Mouse (Mus musculus) testis, postnatal 14 days (tissue): ENCODE data around the gene Epha1.

Experiments
- DNase-seq: peaks from one replicate; pipeline ENCODE4 v3.0.0; 2021; ENCODE audit warnings: low spot score

Epha1 gene

DNA sequence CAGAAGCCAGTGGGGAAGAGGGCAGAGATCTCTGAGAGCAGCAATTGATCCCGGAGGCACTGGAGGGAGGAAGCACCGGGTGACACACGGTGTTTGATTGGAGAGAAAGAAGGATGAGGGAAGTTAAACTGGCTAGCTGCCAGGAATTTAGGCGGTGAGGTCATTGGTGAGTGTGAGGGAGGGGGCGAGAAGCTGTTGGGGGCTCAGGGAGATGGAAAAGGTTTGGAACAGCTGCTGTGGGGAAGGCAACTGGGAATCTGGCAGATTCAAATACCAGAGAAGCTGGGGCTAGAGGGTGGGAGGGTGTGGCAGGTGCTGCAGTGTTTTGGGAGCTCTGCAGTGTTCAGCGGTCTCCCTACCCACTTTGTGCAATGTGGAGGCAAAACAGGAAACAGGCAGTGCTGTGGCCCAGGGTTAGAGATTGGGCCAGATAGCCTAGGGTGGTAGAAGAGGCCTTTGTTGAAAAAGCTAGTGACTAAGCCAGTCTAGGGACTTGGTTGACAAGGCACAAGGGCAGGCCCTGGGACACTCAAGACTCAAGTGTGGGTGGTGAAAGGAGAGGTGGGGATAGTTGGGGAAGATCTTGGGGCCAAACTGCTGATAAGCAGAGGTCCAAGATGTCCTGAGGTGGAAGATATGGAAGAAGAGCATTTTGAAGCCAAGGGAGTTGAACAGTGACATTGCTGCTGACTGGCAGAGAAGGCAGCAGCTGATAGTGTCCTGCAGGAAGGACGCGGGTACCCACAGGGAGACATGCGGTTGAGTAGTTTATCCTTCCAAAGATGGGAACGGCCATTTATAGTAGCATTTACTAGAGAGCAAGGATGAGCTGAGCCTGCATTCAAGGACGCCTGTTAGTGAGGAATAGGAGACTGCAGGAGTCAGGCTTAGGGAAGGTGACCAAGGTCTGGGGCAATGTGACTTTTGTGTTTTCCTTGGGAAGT, 18.7 kb downstream of the Epha1 start:
- no peak for DNase-seq

DNA sequence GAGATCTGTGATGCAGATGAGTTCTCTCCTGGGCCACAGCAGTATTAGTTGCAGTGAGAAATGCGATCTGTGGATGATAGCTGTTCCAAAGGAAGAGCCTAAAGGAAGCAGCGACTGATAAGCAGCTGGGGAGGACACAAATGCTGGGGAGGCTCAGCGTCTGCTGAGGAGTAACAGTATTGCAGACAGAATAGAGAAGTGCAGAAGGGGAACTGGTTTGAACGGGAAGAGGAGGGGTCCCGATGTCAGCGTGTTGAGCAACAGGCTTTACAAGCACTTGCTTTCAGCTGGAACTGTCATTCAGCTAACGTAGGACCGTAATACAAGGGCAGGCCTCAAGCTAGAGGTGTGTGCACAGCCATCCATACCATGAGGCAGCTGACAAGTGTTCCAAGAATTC, 19.9 kb downstream of the Epha1 start:
- no peak for DNase-seq

DNA sequence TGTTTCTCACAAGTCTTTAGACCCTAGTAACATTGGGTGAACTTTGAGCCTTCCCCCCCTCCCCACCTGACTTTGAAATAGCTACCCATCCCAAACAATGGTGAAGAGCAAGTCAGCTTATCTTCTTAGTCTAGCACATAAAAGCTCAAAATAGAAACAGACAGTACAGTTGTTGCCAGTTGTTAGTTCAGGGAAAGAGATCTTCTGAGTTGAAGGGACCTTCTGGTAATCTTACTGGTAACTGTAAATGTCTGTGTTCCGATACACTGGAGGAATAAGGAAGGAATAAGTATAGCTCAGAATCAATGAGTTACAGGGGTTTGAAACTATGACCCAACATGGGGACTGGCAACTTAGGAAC, 20.6 kb downstream of the Epha1 start:
- no peak for DNase-seq

DNA sequence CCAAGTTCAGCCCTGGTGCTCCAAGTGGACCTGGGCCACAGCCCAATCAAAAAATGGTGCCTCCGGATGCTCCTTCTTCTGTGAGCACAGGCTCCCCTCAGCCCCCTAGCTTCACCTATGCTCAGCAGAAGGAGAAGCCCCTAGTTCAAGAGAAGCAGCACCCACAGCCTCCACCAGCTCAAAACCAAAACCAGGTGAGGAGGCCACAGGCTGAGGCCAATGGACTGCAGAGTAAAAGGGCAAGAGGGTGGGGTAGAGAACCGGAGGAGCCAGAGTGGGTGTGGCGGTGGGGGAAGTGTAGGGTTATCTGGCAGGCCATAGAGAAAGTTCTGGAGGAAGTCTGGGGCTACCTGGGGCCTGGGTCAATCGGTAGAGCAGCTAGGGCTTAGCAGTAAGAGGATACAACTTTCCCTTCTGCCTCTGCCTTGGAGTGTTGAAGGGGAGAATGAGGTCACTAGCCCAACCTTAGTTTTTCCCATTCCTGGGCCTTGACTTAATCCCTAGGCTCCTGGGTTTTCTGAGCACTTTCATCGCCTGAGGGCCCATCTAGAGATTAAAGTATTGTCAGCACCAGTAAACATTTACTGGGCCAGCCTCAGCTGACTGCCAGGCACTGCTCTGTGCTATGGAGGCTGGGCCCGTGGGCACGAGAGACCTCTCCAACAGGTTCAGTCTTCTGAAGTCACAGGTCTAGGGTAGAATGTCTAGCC, 21.1 kb downstream of the Epha1 start:
- no peak for DNase-seq

DNA sequence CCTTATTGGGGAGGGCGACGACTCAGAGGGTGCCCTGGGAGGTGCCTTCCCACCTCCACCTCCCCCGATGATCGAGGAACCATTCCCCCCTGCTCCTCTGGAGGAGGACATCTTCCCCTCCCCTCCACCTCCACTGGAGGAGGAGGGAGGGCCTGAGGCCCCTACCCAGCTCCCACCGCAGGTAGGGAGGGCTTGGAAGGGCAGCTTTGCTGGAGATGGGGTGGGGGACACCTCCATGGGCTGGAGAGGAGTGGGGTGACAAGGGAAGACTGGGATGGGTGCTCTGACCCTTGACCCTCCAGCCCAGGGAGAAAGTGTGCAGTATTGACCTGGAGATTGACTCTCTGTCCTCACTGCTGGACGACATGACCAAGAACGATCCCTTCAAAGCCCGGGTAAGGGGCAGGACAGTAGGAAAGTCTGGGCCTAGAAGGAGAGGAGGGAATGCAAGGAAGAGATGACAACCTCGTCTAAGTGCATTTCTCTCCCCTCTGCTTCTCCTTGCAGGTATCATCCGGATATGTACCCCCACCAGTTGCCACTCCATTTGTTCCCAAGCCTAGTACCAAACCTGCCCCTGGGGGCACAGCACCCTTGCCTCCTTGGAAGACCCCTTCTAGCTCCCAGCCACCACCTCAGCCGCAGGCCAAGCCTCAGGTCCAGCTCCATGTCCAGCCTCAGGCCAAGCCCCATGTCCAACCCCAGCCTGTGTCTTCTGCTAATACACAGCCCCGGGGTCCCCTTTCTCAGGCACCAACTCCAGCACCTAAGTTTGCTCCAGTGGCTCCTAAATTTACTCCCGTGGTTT, 21.9 kb downstream of the Epha1 start:
- DNase-seq, result no peak

DNA sequence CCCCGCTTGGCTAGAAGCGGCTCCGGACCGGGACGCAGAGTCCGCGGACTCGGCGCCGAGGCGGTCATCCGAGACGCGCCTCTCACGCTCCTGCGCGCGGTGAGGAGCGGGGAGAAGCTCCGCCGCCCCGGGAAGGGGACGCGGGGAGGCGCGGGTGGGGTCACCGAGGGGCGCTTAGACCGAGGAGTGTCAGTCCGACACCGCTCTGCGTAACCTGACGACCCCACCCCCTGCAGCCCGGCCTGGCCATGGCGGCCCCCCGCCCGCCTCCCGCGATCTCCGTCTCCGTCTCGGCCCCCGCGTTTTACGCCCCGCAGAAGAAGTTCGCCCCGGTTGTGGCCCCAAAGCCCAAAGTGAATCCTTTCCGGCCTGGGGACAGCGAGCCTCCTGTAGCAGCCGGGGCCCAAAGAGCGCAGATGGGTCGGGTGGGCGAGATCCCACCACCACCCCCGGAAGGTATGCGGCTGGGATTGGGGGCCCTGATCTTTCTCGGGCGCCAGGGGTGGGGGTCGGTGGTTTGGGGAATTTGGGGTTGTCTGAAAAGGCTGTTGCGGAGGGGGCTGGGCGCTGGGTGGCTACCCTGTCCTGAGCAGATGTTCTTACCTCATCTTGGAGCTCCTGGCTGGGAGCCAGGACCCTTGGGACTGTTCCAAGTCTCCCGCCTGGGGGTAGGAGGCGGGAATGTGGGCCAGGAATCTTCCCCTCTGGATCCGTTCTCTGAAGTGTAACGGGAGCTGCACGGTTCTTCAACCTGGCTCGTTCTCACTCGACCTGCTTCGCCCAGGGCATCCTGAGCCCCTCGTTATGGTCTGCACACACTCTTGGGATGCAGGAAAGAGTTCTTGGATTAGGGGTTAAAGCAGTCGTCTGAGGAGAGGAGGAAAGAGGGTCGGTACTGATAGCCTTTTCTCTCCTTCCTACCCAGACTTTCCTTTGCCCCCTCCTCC, 22.8 kb downstream of the Epha1 start:
- DNase-seq, result peak; percentile 74

DNA sequence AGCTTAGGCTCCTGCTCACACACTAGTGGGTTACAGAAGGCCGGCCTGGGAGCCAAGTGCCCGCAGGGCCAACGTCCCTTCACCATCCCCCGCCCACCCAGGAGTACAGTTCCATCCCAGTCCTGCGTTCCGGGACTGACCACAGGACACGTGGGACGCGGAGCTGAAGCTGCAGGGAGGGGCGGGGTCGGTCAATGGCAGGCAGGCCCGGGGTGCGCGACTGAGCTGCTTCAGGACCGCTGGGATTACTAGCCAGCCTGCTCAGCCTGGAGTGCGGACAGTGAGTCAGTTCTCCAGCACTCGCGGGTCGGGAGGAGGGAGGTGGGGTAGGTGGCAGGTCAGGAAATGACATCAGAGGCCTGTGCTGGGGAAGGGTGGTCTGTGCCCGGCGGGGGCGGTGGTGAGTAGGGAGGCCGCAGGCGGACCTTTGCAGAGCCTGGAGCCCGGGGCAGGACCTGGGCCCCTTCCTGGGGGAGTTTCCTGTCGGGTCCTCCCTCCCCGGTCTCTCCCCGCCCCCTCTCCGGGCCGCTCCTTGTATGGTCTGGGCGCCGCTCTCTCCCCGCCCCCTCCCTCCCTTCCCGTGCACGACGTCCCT, 23.5 kb downstream of the Epha1 start, which contains the start of gene Zyx:
Gene Zyx, plus strand, starts transcription at position 205 of the 595 bp plus-strand sequence.
- DNase-seq, result peak; percentile 92

DNA sequence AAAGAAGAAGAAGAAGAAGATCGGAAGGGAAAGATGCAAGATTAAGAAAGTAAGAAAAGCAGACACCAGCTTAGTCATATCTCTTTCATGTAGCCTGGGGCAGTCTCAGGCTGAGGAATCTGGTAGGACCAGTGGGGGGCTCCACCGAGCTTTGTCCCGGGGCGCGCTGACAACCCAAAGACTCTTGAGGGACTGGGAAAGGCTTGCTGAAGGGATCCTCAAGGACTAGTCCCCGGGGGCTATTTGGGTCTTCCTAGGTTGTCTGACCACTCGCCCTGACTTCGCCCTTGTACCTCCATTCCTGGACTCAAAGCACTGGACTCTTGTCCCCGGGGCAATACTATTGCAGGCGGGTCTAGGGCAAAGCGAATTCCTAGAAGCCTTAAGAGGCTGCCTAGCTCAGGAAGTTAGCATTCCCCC, 24.1 kb downstream of the Epha1 start:
- peak; percentile 67 for DNase-seq

DNA sequence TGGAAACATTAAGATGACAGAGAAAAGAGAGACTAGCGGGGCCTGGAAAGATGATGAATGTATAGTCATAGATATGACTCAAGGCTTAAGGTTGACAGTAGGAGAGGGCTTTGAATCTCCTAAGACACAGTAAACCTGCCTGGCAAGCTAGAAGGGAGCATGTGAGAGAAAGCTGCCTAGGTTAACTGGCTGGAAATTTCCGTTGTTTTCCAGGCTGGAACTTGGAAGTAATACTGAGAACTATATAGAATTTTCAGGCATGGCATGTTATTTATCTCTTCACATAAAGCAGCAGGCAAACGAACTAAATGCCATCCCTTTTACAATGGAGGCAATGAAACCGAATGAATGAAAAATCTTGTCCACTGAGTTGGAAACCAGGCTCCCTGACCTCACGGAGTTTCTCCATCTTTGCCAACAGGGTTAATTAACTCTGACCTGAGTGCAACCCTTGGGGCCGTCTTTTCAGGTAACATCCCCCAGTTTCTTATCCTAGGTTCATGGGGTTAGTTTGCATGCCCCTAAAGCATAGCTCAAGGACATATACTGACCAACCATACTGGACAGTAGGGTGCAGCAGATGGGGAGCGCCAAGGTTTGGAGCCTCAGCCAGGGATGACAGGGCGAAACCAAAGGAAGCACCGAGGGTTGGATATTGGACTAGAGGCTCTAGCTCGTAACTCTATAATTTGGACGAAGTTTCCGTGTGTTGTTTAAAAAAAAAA, 24.6 kb downstream of the Epha1 start:
- no peak for DNase-seq

DNA sequence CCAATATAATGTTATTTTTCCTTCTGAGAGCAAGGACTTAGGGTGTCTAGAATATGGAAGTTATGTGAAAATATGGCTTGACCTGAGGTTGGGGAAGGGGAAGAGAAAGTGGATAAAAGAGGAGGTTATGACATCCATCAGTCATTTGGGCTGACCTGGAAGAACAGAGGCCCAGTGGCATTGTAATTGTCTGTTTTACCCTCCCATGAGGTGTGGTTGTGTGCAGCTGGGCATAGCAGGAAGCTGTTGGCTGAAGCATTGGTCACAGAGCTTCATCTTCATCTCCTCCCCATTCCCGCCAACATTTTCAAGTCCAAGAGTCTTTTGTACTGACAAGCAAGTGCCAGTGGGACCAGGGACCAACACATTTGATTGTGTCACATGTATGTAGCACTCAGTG, 28.8 kb downstream of the Epha1 start:
- DNase-seq, result no peak

DNA sequence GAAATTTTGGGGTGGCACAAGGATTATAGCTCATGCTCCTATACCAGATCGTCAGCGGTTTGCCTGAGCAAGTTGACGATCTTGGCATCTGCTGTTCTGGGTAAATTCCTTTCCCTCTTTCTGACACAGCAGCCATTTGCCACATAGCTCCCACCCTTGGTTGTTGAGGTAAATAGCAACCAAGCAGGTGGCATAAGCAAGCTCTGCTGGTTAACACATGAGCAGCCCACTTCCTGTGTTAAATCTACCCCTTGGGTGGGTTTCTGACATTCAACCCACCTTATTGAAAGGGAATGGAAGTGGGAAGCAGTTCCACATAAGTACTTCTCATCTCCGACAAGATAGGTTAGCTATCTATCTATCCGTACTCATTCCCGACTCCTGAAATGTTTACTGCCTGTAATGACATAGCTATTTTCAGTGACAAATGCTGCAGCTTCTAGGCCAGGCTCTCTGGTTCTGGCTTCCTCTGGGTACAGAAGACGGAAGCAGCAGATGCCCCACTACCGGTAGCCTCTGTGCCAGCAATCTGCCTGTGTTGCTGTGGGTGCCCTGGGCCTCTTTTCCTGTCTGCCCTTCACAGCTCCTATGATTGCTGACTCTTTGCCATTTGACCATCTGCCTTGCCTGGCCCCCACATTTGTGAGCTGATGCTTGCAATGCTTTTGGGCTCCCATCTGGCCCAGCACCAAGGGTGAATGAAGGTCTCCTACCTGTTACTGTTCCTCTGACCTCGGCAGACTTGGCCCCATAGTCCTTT, 29.5 kb downstream of the Epha1 start:
- DNase-seq, result no peak

DNA sequence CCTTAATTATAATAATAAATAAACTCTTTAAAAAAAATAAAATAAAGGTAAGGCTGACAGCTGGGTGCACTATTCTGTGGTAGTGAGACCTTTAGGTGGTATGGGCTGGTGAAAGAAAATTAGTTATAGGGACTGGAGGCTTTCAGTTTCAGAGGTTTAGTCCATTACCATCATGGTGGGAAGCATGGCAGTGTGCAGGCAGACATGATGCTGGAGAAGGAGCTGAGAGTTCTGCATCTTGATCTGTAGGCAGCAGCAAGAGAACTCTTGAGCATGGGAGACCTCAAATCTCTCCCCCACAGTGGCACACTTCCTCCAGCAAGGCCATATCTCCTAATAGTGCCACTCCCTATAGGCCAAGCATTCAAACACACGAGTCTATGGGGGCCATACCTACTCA, 30.9 kb downstream of the Epha1 start:
- no peak for DNase-seq

DNA sequence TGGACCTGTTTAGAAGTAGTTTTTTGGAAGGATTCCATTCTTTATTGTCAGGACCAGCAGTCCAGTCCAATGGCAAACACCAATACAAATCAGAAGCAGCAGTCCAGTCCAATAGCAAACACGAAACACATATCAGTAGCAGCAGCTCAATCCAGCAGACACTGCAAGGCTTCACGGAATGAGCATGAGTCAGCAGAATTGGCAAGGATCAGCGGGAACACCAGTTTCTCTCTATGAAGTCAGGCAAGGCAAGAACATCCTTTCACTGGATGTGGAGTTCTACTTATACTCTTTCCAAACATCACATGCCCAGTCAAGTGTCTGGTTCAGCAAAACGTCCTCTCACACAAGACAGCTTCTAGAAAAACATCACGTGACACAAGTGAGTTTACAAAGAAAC, 33.1 kb downstream of the Epha1 start:
- DNase-seq, result no peak

DNA sequence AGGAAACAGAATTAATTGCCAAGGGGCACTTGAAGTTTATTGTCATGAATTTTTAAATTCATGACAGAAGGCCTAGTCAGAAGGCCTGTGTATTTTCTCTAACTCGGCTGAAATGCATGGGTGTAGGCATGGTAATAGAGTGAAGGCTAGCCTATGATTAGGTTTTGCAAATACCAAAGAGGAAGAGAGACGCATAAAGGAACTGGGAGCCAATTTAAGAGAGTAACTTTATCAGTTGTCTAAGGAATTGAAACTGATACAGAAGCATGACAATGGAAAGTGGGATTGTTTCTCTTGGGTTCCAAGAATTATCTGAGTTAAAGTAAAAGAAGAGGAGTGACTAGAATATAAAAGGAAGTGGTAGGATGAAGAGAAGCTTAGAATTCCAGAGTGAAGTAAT, 33.9 kb downstream of the Epha1 start:
- DNase-seq, result no peak

DNA sequence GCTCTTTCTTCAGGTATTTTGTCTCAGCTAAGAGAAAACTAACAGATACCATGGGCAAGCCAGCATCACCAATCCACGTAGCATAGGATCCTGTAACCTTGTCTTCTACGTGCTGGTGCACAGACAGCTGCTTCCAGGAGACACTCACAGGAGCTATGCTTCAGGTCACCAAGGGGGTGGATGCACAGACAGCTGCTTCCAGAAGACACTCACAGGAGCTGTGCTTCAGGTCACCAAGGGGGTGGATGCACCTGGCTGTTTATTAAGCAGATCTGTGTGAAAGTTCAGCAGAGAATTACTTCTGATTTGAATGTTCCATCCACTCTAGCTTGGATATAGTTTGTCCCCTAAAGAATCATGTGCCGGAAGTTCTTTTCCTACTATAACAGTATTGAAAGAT, 42.1 kb downstream of the Epha1 start:
- DNase-seq, result no peak

DNA sequence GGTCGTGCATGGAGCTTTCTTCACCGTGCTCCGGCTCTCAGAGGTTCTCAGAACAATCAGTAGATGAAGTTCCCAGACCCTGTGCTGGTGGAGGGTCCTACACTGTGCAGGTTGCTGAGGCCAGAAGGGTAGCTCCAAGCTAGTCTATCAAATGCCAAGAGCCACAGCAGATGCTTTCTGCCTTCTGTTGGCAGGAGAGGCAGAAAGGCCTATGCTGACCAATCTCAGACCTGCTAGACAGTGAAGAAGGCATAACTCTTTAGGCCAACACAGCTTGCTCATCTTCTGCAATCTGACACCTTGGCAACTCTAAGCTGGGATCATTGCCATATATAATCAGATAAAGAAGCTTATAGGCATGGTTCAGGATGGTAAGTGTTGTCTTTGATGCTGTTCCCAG, 42.9 kb downstream of the Epha1 start:
- no peak for DNase-seq

DNA sequence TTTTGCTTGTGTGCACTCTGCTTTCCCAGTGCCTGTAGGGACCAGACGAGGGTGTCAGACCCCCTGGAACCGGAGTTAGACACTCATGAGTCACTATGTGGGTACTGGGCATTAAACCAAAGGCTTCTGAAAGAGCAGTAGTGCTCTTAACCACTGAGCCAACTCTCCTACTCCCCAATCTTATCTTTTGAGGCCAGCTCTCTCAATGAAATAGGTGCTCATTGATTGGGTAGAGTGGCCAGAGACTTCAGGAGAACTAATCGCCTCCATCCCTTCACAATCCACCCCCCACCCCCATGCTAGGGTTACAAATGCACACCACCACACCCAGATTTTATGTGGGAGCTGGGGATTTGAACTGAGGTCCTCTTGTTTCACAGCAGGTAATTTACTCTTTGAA, 44.3 kb downstream of the Epha1 start:
- no peak for DNase-seq

DNA sequence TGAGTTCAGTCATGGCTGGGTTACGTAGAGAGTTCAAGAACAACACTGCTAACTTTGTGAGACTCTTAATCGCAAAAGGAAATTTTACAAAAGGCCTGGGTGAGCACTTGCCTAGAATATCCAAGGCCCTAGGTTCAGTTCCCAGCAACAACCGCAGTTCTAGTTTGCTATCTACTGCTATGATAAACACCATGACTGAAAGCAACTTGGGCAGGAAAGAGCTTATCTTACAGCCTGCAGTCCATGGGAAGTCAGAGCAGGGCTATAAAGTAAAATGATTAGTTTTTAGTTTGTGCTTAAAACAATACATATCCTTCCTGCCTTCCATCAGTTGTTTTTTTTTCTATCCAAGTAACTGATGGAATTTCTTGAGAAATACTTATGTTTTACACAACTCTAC, 46.6 kb downstream of the Epha1 start:
- no peak for DNase-seq

DNA sequence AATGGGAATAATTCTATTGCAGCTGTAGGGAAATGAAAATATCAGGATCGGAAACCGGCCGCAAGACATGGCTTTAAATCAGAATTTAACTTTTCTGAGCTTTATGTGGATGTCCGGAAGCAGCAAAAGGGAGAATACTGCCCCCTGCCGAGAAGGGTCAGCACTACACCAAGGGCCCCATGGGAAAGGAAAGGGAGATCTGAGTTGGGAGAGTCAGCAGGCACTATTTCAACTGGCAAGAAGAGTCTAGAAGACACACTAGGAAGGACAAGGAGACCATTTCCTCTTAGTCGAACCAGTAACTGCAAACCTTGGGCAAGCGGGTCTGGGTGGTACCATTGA, 47.8 kb downstream of the Epha1 start:
- peak; percentile 61 for DNase-seq
